Mouse (Mus musculus): ENCODE measurements around the gene Zbtb9. TPM values are rescaled to one million over a fixed set of nuclear protein-coding genes. Genes with fewer than 3 reads are reported as not detected.

The Zbtb9 gene
- polyA plus RNA-seq, 1 experiment from 2014 or later, result 17.6 TPM

Small RNA genes lying within 50 kb of the gene (microRNA-seq; reads per million reads assigned to microRNA genes)
- gene Mir3083 (not detected), gene Mir6968 (0.66 reads per million)

Other genes starting within 250 kb of the Zbtb9 start
- gene Bnip1, start 192.1 kb upstream of the Zbtb9 start, polyA plus RNA-seq (2016; fragmentation: Nextera tagmentation; extraction: Ambion mirVana), result 48.5 and 49.4 TPM in 2 replicates
- gene Nkx2-5, start 128.2 kb upstream of the Zbtb9 start, polyA plus RNA-seq (2016; fragmentation: Nextera tagmentation; extraction: Ambion mirVana), result 0.22 TPM in 1 of 2 replicates, not detected in the other
- 6.0 and 7.0 TPM in 2 replicates for gene Kifc5b, start 56.1 kb upstream of the Zbtb9 start, polyA plus RNA-seq (2016; fragmentation: Nextera tagmentation; extraction: Ambion mirVana)
- gene Phf1, start 40.1 kb upstream of the Zbtb9 start, polyA plus RNA-seq (2016; fragmentation: Nextera tagmentation; extraction: Ambion mirVana), result 14.5 and 15.9 TPM in 2 replicates
- 151 and 153 TPM in 2 replicates for gene Cuta, start 33.6 kb upstream of the Zbtb9 start, polyA plus RNA-seq (2016; fragmentation: Nextera tagmentation; extraction: Ambion mirVana)
- gene Syngap1, start 31.9 kb upstream of the Zbtb9 start, polyA plus RNA-seq (2016; fragmentation: Nextera tagmentation; extraction: Ambion mirVana), result 2.6 and 3.5 TPM in 2 replicates
- 2.5 and 3.0 TPM in 2 replicates for gene Bak1, start 55.8 kb downstream of the Zbtb9 start, polyA plus RNA-seq (2016; fragmentation: Nextera tagmentation; extraction: Ambion mirVana)
- 2.2 and 2.4 TPM in 2 replicates for gene Itpr3, start 84.1 kb downstream of the Zbtb9 start, polyA plus RNA-seq (2016; fragmentation: Nextera tagmentation; extraction: Ambion mirVana)
- gene Uqcc2, start 160.7 kb downstream of the Zbtb9 start, polyA plus RNA-seq (2016; fragmentation: Nextera tagmentation; extraction: Ambion mirVana), result 307 and 321 TPM in 2 replicates
- gene Ip6k3, start 194.6 kb downstream of the Zbtb9 start, polyA plus RNA-seq (2016; fragmentation: Nextera tagmentation; extraction: Ambion mirVana), result 0.18 and 0.38 TPM in 2 replicates
- gene Lemd2, start 231.3 kb downstream of the Zbtb9 start, polyA plus RNA-seq (2016; fragmentation: Nextera tagmentation; extraction: Ambion mirVana), result 33.1 and 34.5 TPM in 2 replicates

Data from neural tube, embryonic 12.5 days (tissue).